Mouse (Mus musculus): ENCODE measurements around the gene Tescl. TPM values are rescaled to one million over a fixed set of nuclear protein-coding genes. Genes with fewer than 3 reads are reported as not detected.

Gene Tescl
- polyA plus RNA-seq, 1 experiment: 0.48 TPM

GRCm38 (mm10) chr7:24346444-24346843 lies 12.7 kb upstream of the Tescl start:
- Histone ChIP-seq H3K27me3 (replicated peaks; ENCODE audit: control insufficient read depth, insufficient read depth, low read length) (no peaks in the 10 kb centered on the region), H3K36me3 (ENCODE audit: control insufficient read depth, insufficient read depth, low read length) (no peaks in the 10 kb centered on the region), H3K4me1 (ENCODE audit: control insufficient read depth, insufficient read depth, low read length) (no peaks in the 10 kb centered on the region), H3K4me3 (ENCODE audit: insufficient read depth, low read depth, low read length) (no peak overlapping the region), H3K27ac (ENCODE audit: insufficient read depth, low read depth, low read length) (no peak overlapping the region)
- WGBS: 65% methylated on average over 5 of the region's 5 CpGs
- TF ChIP-seq POLR2A (IDR thresholded peaks at IDR 0.05; ENCODE audit: low read depth, low read length): no peak
- no peak for DNase-seq

- Histone ChIP-seq H3K36me3 (ENCODE audit: control insufficient read depth, insufficient read depth, low read length) (no peaks in the 10 kb centered on the region), H3K27me3 (replicated peaks; ENCODE audit: control insufficient read depth, insufficient read depth, low read length) (no peaks in the 10 kb centered on the region), H3K4me1 (ENCODE audit: control insufficient read depth, insufficient read depth, low read length) (no peaks in the 10 kb centered on the region), H3K27ac (ENCODE audit: insufficient read depth, low read depth, low read length) (no peak overlapping the region), H3K4me3 (ENCODE audit: insufficient read depth, low read depth, low read length) (no peak overlapping the region)
- DNase-seq: no peak
- 70% methylated on average over 7 of the region's 7 CpGs for WGBS
- TF ChIP-seq POLR2A (IDR thresholded peaks at IDR 0.05; ENCODE audit: low read depth, low read length): no peak
- no peak for TF ChIP-seq CTCF (conservative IDR thresholded peaks at IDR 0.05; ENCODE audit: insufficient read depth, insufficient read length, low read depth, low read length)
Observed at GRCm38 (mm10) chr7:24343701-24344272, 10.1 kb upstream of the Tescl start.

- H3K4me3 ChIP-seq (ENCODE audit: insufficient read depth, low read depth, low read length): no peak overlapping the region
- 40% methylated on average over 2 of the region's 2 CpGs for WGBS
- H3K27me3 ChIP-seq (replicated peaks; ENCODE audit: control insufficient read depth, insufficient read depth, low read length): no peaks in the 10 kb centered on the region
- no peak for DNase-seq
- H3K4me1 ChIP-seq (ENCODE audit: control insufficient read depth, insufficient read depth, low read length): no peaks in the 10 kb centered on the region
- TF ChIP-seq CTCF (conservative IDR thresholded peaks at IDR 0.05; ENCODE audit: insufficient read depth, insufficient read length, low read depth, low read length) (no peak), POLR2A (IDR thresholded peaks at IDR 0.05; ENCODE audit: low read depth, low read length) (no peak)
- H3K27ac ChIP-seq (ENCODE audit: insufficient read depth, low read depth, low read length): no peak overlapping the region
- no peaks in the 10 kb centered on the region for H3K36me3 ChIP-seq (ENCODE audit: control insufficient read depth, insufficient read depth, low read length)
Observed at GRCm38 (mm10) chr7:24338241-24338640, 4.5 kb upstream of the Tescl start.

GRCm38 (mm10) chr7:24335699-24336309 lies 2.1 kb upstream of the Tescl start:
- Histone ChIP-seq H3K27ac (ENCODE audit: insufficient read depth, low read depth, low read length) (no peak overlapping the region), H3K27me3 (replicated peaks; ENCODE audit: control insufficient read depth, insufficient read depth, low read length) (no peaks in the 10 kb centered on the region), H3K4me3 (ENCODE audit: insufficient read depth, low read depth, low read length) (no peak overlapping the region), H3K36me3 (ENCODE audit: control insufficient read depth, insufficient read depth, low read length) (no peaks in the 10 kb centered on the region), H3K4me1 (ENCODE audit: control insufficient read depth, insufficient read depth, low read length) (no peaks in the 10 kb centered on the region)
- WGBS: 11% methylated on average over 5 of the region's 5 CpGs
- DNase-seq: peak; percentile 70
- peak; percentile 25; the same call in 1 of the 2 replicates for TF ChIP-seq CTCF (conservative IDR thresholded peaks at IDR 0.05; ENCODE audit: insufficient read depth, insufficient read length, low read depth, low read length)
- TF ChIP-seq POLR2A (IDR thresholded peaks at IDR 0.05; ENCODE audit: low read depth, low read length): no peak

GRCm38 (mm10) chr7:24327281-24327975 lies 6.3 kb downstream of the Tescl start:
- TF ChIP-seq CTCF (conservative IDR thresholded peaks at IDR 0.05; ENCODE audit: insufficient read depth, insufficient read length, low read depth, low read length): no peak
- TF ChIP-seq POLR2A (IDR thresholded peaks at IDR 0.05; ENCODE audit: low read depth, low read length): no peak
- DNase-seq: no peak
- H3K4me3 ChIP-seq (ENCODE audit: insufficient read depth, low read depth, low read length): no peak overlapping the region
- no peaks in the 10 kb centered on the region for H3K36me3 ChIP-seq (ENCODE audit: control insufficient read depth, insufficient read depth, low read length)
- H3K27me3 ChIP-seq (replicated peaks; ENCODE audit: control insufficient read depth, insufficient read depth, low read length): no peaks in the 10 kb centered on the region
- H3K27ac ChIP-seq (ENCODE audit: insufficient read depth, low read depth, low read length): no peak overlapping the region
- H3K4me1 ChIP-seq (ENCODE audit: control insufficient read depth, insufficient read depth, low read length): no peaks in the 10 kb centered on the region
- WGBS: 74% methylated on average over 14 of the region's 14 CpGs

- no peaks in the 10 kb centered on the region for H3K36me3 ChIP-seq (ENCODE audit: control insufficient read depth, insufficient read depth, low read length)
- TF ChIP-seq POLR2A (IDR thresholded peaks at IDR 0.05; ENCODE audit: low read depth, low read length): no peak
- no peak for TF ChIP-seq CTCF (conservative IDR thresholded peaks at IDR 0.05; ENCODE audit: insufficient read depth, insufficient read length, low read depth, low read length)
- no peak for DNase-seq
- H3K27ac ChIP-seq (ENCODE audit: insufficient read depth, low read depth, low read length): no peak overlapping the region
- 40% methylated on average over 20 of the region's 20 CpGs for WGBS
- no peaks in the 10 kb centered on the region for H3K27me3 ChIP-seq (replicated peaks; ENCODE audit: control insufficient read depth, insufficient read depth, low read length)
- H3K4me1 ChIP-seq (ENCODE audit: control insufficient read depth, insufficient read depth, low read length): no peaks in the 10 kb centered on the region
- no peak overlapping the region for H3K4me3 ChIP-seq (ENCODE audit: insufficient read depth, low read depth, low read length)
Observed at GRCm38 (mm10) chr7:24326273-24327135, 7.2 kb downstream of the Tescl start.
